Mouse (Mus musculus) ovary, postnatal 36 days (tissue): ENCODE measurements around the gene Olfr938.

Source experiments
- DNase-seq: peaks from one replicate; pipeline ENCODE4 v3.0.0; 2022; ENCODE audit warnings: low spot score, mixed read lengths

Olfr938 gene

DNA sequence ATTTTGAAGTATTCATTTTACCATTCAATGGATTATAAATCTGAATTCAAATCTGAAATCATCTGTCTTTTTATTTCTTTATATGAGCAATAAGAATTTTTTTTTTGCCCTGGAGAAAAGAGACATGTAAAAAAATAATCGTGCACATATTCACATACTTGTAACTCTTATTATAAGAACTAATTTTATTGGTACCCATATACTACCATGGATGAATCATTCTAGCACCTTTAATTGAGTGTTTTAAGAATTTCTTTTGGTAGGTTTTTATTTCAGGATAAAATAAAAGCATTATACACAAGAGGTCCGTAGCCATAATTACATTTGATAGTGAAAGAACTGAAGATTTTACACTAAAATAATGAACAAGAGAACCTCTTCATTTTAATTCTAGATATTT is at the start of gene Olfr938:
Olfr938 (minus strand) TSS at position 101 of the 400 bp plus-strand sequence.
- no peak for DNase-seq

DNA sequence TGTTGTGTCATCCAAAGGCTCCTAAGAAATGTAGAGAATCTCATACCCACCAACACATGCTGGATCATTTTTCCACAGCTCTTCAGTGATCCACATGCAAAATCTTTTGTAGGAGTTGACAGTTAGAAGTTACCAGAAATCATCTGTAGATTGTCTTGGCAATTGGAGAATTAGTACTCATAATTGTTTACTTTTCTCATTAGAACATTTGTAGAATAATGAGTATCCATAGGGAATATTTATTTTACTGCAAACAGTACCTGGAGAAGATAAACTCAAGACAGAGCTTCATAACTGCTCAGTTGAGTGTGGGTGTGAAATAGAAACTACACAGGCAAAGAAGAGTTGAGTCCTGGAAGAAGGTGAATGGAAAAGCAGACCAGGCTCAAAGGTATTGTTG is 49.1 kb upstream of the Olfr938 start, which contains the start of gene Olfr27:
Olfr27 (plus strand) TSS at position 301 of the 400 bp plus-strand sequence.
- DNase-seq = no peak

DNA sequence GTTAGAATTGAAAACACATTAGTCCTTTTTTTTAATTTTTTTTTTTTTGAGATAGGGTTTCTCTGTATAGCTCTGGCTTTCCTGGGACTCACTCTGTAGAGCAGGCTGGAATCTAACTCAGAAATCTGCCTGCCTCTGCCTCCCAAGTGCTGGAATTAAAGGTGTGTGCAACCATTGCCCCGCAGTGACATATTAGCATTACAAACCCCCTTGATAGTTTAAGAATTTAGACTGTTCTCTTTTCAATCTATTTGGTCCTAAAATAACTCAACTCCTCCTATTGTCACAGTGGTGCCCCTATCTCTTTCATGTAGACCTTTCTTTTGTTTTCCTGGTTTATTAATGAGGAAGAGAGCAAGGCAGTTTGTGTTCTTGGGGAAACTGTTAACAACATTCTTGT is 48.6 kb upstream of the Olfr938 start:
- DNase-seq = no peak

DNA sequence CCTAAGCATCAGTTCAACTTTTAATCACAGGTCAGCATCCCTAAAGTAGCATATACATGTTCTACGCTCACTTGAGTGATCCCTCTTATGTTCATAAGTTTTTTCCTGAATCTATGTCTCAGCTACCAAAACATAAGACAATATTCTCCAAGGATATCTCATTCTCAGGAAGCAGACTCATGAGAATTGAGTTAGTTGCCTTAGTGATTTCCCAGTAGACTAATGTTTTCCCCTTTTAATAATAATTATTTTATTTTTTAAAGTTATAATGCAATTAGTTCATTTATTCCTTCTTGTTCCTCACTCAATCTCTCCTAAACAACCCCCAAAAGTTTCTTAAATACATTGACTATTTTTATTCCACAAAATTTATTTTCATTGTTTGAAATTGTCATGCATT is 13.8 kb downstream of the Olfr938 start, which contains the start of gene Olfr937:
Olfr937 (minus strand) TSS at position 101 of the 400 bp plus-strand sequence.
- DNase-seq = no peak
